Mouse (Mus musculus) retina, postnatal 7 days (tissue): Measurements from ENCODE around the gene Pik3r6.

Source experiments
- DNase-seq: peaks from one replicate; pipeline ENCODE4 v3.0.0-alpha.2; 2012; ENCODE audit warnings: low read depth, low spot score

The Pik3r6 gene

DNA sequence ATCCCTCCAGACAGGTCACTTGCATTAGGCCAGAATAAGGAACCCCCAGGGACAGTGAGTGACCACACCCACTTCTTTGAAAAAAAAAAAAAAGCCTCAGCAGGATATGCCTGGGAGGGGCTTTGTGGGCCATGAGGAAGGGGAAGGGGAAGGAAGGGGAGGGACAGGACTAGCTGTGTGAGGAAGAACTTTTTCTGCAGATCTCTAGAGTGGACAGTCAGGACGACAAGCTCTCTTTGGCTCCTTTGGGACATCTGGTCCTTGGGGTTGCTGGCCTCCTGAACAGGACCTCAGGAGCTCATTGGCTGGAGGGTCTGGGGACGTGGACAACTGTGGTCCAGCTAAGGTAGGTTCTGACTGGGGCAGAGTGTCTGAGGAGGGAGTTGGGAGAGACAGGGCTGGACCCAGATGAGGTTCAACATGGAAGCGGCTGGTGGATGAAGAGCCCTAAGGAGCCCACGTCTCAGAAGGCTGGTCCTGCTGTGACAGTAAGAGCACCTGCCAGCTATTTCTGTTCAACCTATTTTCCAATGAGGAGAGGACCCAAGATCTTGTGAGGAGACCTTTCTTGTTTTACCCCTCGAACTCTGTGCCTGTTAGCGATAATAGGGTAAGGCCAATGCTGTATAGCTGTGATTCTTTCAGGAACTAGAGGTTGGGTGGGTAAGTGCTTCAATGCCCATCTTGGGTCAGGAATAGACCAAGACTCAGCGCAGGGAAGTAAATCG, at the start of gene Pik3r6:
Pik3r6 (plus strand) TSS at position 118 of the 728 bp plus-strand sequence.
- no peak for DNase-seq

DNA sequence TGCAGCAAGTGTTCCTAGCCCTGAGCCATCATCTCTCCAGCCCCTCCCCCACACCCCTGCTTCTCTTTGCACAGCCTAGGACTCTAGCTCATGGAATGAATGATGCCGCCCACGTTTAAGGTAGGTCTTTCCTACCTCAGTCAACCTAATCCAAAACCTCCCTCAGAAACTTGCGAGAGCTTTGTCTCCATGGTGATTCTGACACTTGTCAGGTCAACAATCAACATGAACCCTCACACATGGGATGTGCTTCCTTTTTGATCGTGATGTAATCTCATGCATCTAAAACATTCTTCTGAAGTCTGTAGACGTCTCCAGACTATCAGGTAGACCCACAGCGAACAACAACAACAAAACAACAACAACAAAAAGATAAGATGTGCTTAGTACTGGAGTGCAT, 49.5 kb upstream of the Pik3r6 start:
- no peak for DNase-seq

DNA sequence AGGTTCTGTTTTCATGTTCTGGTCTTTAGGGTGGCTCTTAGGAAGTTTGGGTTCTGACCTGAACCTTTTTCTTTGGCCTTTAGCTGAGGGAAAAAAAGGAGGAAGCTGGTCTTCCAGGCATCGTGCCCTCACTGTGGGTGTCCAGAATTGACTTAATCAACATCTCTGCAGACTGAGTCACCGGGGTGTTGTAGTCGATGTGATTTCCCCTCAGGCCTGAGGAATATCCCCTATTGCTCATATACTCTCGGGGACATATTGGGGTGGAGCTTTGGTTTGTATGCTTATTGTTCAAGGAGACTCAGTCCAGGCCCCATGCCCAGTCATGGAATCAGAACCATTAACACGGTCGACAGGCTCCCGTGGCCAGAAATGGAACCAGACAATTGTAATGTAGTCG, 44.7 kb upstream of the Pik3r6 start:
- DNase-seq = no peak

DNA sequence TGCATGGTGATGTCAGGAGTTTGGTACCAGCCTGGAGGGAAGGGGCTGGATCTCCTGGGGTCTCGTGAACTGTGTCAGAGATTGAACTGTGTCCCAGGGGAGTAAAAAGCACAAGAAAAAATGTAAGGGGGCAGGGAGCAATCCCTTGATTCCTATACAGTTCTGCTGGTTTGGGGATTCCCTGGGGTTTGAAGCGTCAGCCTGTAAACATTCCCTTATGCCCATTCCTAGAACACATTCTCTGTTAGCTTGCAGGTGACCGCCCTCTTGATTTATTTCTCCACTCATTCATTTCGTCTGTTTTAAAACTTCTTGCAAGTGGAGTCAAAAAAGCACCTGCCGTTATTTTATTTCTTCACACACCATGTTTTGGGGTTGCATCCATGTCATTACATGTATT, 43.8 kb upstream of the Pik3r6 start:
- no peak for DNase-seq

- DNase-seq = no peak
Measured at GRCm38 (mm10) chr11:68459486-68459885, 43.3 kb upstream of the Pik3r6 start.

- no peak for DNase-seq
Measured at GRCm38 (mm10) chr11:68462716-68463115, 40.1 kb upstream of the Pik3r6 start.

DNA sequence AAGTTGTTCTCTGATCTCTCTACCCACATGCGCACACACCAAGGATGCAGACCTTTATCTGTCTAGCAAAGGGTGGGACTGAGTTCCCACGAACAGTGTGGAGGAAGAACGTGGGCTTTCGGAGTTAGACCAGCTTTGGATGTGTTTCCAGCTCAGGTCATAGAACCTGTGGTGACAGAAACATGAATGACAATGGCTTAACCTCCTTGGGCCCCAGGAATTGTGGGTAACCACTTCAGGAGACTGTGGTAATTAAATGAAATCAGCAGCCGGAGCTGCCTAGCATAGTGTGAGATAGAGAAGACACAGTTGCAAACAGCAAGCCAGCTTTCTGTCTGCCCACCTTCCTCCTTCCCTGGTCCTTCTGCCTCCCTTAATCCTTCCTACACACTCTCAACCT, 38.6 kb upstream of the Pik3r6 start:
- no peak for DNase-seq

DNA sequence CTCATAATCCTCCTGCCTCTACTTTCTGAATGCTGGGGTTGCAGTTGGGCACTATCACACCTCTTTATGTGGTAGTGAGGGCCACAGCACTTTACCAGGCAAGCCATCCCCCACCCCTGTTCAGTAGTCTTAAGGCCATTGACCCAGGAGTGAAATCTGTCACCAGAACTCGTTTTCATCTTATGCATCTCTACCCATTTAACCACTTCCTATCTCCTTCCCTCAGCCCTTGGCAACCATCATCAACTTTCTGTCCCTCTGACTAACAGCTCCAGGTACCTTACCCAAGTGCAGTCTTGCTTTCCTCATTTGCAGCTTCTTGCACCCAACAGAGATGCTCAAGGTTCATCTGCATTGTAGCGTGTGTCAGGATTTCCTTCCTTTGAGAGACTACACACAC, 37.7 kb upstream of the Pik3r6 start:
- no peak for DNase-seq

DNA sequence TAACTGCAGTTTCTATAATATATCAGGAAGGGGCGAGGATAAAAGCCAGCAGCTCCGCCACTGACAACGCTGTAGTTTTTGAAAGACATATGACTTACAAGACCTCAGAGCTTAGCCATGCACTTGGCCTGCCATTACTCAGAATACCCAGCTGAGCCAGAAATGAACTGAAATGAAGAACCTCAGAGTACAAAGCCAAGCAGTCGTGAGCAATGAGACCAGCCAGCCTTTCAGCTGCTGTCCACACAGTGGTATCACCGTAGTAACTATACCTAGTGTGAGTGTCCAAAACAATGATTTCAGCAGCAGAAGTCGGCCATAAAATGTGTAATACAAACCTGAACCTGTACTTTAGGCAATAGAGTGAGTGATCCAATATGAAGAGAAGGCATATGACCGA, 35.4 kb upstream of the Pik3r6 start:
- DNase-seq = no peak

DNA sequence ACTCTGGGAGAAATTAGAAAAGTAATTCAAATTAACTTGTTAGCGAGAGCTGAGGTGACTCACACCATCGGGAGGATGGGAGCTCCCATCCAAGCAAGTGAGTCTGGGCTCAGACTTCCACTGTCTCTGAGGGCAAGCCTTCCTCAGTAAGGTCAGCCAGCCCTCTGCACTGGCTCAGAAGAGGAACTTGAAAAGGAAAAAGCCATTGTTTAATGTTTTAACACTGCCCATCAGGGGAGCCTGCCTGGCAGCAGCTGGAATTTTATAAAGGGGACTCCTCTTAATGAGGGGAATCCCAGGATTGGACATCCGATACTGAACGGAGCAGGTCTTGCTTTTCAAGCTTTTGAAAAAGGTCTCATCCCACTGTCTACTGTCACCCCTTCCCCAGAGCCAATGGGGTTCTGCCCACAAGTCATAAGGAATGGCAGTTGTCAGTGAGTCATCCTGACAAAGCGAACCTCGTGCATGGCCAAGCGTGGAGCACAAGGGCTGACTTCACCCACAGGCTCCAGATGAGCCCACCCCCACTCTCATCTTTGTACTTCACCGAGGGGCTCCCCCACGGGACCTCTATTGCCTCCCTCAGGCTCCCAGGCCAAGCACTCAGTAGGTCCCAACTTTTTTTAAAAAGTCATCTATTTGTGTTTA, 34.7 kb upstream of the Pik3r6 start:
- DNase-seq = no peak

DNA sequence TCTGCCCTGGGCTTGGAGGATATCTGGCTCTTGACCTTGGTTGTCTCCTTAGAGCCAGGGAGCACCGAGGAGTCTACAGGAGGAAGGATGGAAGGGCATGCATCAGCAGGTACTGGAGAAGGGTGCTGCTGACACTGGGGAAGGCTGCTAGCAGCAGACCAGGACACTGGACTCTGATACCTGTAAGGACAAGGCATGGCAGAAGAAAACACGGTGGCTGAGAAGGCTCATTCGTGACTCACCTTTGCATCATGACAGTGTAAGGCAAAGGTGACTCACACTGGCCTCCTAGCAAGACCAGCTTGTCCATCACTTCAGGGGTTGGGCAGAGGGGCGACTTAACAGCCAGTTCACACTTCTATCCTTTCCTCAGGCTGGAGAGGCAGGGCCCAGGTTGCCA, 33.9 kb upstream of the Pik3r6 start:
- DNase-seq = no peak

DNA sequence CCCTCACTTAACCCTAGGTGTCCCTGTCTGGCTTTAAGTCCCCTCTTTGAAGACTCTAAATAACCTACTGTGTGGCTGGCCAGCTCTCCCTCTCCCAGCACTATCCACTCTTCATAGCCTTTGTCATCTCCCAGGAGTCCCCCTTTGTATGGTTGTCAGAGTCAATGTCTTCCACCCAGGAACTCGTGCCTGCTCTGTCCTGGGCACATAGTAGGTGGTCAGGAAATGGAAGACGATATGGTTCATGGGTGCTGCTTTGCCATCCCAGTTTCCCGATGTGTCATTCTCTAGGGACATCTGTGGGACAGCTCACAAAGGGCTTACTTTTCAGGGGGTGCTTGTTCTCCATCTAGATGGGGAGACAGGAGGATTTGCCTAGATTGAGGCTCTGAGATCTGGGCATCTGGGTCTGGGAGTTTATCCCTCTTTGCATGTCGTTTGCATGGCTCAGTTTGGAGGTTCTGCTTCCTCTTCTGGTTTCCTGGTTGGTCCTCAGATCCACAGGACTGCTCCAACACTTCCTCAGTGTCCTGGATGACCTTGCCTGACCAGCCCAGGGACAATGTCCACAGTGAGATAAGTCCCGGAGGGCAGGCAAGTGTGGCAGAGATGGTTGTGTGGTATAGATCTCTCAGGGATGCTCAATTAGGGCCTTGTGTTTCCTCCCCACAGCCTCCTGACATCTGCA, 30.5 kb upstream of the Pik3r6 start:
- no peak for DNase-seq

DNA sequence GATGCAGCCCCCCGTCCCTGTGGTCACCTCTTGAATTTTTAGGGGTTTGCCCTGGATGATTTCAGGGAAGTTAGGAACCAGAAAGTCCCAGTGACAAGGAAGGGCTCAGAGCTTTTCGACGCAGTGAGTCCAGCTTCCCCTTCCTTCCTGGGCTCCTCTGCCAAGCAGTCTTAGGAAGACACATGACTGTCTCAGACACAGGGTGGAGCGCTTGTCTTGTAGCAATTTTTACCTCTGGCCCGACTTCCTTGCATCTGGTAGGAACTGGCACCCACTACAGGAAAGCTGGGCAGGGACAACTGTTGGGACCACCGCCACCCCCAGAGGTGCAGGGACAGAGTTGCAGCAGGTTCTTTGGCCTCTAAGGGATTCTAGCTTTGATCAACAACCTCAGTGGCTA, 28.2 kb upstream of the Pik3r6 start:
- DNase-seq = no peak

DNA sequence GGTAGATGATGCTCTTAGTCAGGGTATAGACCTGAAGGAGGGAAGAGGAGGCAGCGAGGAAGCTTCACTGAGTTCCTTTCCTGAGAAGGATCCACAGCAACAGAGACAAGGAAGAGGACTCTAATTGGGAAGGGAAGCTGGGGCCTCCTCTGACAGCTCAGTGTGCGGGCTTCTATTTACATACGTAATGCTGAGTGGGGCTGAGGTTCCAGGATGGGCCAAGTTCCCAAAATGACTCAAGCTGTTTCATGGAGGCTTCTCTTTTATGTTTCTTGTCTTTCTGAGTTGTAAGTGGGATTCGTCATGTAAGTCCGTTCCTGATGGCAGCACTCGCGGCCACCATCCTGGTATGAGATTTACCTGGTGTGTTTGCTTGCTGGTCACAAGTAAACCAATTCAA, 27.1 kb upstream of the Pik3r6 start:
- no peak for DNase-seq

DNA sequence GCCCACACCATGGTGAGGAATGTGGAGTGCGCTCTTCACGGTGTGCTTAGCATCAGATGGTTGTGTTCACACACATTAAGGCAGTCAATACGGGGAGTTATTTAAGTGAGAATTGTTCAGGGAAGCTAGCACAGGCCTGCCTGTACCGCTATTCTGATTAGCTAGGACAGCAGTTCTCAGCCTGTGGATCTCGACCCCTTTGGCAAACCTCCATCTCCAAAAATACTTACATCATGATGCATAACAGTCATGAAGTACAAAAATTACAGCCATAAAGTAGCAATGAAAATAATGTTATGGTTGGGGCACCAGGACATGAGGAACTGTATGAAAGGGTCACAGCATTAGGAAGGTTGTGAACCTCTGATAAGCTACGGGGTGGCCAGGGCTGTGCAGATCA, 25.2 kb upstream of the Pik3r6 start:
- DNase-seq = no peak

DNA sequence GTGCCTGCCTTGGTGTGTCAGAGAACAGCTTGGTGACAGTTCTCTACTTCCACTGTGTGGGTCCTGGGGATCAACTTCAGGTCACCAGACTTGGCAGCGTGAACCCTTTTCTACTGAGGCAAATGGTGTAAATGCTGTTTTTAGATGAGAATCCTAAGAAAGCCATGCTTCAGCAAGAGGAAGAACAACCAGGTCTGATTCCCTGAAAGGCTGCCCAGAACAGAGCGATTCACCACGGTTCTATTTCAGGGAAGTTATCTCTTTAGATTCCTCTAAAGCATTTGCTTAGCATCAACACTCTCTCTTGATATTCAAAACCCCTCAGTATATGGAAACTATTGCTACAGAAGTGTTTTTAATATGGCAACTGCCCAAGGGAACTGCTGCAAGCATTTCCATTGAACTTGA, 24.2 kb upstream of the Pik3r6 start:
- DNase-seq = no peak

GRCm38 (mm10) chr11:68480660-68481059, 22.2 kb upstream of the Pik3r6 start:
- no peak for DNase-seq

- DNase-seq = no peak
Measured at GRCm38 (mm10) chr11:68482001-68482400, 20.8 kb upstream of the Pik3r6 start.

- no peak for DNase-seq
Measured at GRCm38 (mm10) chr11:68483213-68483612, 19.6 kb upstream of the Pik3r6 start.

- DNase-seq = no peak
Measured at GRCm38 (mm10) chr11:68484431-68484830, 18.4 kb upstream of the Pik3r6 start.

DNA sequence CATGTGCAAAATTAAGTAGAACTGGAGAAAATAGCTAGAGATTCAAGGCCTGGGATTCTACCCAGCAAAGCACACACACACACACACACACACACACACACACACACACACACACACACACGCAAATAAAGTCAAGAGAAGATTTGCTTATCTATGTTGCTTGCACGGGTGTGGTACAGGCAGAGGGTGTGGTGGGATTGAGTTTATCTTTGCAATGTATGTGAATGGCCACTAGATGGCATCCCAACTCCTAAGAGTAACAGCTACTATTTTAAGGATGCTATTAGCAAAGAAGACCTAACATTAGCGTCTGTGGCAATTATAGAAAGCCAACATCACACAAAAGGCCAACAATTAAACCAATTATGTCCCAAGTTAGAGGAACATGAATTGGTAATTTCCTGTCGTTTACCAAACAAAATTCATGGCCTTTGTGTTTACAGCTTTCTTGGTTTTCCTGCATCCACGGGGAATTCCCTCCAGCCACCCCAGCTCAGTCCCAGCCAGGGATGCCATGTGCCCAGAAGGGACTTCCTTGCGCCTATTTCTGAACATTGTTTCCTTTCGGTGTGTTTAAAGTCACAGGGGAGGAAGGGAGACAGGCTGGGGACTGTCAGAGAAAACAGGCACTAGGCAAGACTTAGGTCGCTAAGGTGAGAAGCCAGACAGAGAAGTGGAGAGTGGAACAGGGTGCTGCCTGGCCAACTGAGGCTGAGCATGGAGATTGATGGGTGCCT, 17.4 kb upstream of the Pik3r6 start:
- peak; percentile 44 for DNase-seq

GRCm38 (mm10) chr11:68486093-68486492, 16.7 kb upstream of the Pik3r6 start:
- DNase-seq = no peak
